Mouse (Mus musculus) midbrain, embryonic 14.5 days (tissue): ENCODE measurements at regions not wholly inside any gene's neighbourhood (a gene's known extent, or its start where the extent isn't known, plus 50 kb on each side); places are given as distances from the start of the nearest gene placed in this dataset.
"Not testable (repeated sequence)": the region's sequence is repeated elsewhere in the genome, so short reads cannot be mapped to it uniquely, and the experiment has no call there.

Experiments
- ATAC-seq: fragments of 200-750 bp; cut with Nextera tagmentation; 2 replicates; pipeline ENCODE4 v1.8.0; 2017; ENCODE audit warnings: moderate number of reproducible peaks, moderate library complexity; ENCODE audit not compliant: low FRiP score, low TSS enrichment
- DNase-seq: peaks from one replicate; pipeline ENCODE4 v3.0.0-alpha.2; 2015
- H3K27ac ChIP-seq: fragments of 300-500 bp; sonication (generic); replicated peaks from 2 replicates; pipeline ENCODE4 v1.5.1; 2014; ENCODE audit warnings: mild to moderate bottlenecking, low read depth, low read length, moderate library complexity
- H3K27me3 ChIP-seq: fragments of 300-500 bp; sonication (generic); 2 replicates; pipeline ENCODE4 v1.6.1; 2014; ENCODE audit warnings: low read length, control low read depth, mixed read lengths; ENCODE audit not compliant: control insufficient read depth, insufficient read depth
- H3K36me3 ChIP-seq: fragments of 300-500 bp; sonication (generic); 2 replicates; pipeline ENCODE4 v1.6.1; 2014; ENCODE audit warnings: low read length, control low read depth; ENCODE audit not compliant: control insufficient read depth, insufficient read depth
- H3K4me1 ChIP-seq: fragments of 300-500 bp; sonication (generic); 2 replicates; pipeline ENCODE4 v1.6.1; 2014; ENCODE audit warnings: mild to moderate bottlenecking, antibody characterized with exemption, low read length, control low read depth; ENCODE audit not compliant: control insufficient read depth, insufficient read depth
- H3K4me2 ChIP-seq: fragments of 300-500 bp; sonication (generic); 2 replicates; pipeline ENCODE4 v1.6.1; 2014; ENCODE audit warnings: mild to moderate bottlenecking, low read length, moderate library complexity
- H3K4me3 ChIP-seq: fragments of 300-500 bp; sonication (generic); replicated peaks from 2 replicates; pipeline ENCODE4 v1.5.1; 2014; ENCODE audit warnings: low read depth, low read length
- H3K9ac ChIP-seq: fragments of 300-500 bp; sonication (generic); replicated peaks from 2 replicates; pipeline ENCODE4 v1.6.1; 2014; ENCODE audit warnings: mild to moderate bottlenecking, low read length, moderate library complexity
- H3K9me3 ChIP-seq: fragments of 300-500 bp; sonication (generic); 2 replicates; pipeline ENCODE4 v1.6.1; 2016; ENCODE audit warnings: low read length, control low read depth, mixed read lengths; ENCODE audit not compliant: control insufficient read depth
- WGBS: fragments of 180-500 bp; shearing (Covaris S2); extraction: QIAGEN DNeasy Blood & Tissue Kit; methylation state at CpG from one replicate; pipeline ENCODE4 v1.1.7; 2014; 5-methylcytosine and 5-hydroxymethylcytosine counted together

GRCm38 (mm10) chr13:19234700-19235374 lies 160.8 kb downstream of the Stard3nl start:
- Histone ChIP-seq H3K4me2 (no peak overlapping the region), H3K9ac (no peak overlapping the region), H3K27ac (no peak overlapping the region), H3K4me3 (no peak overlapping the region), H3K4me1 (no peaks in the 10 kb centered on the region), H3K9me3 (no peaks in the 10 kb centered on the region), H3K27me3 (no peaks in the 10 kb centered on the region), H3K36me3 (no peaks in the 10 kb centered on the region)
- no peak for ATAC-seq
- 66% methylated on average over 5 of the region's 5 CpGs for WGBS
- DNase-seq: no peak

- WGBS: 91% methylated on average over 1 of the region's 1 CpGs
- DNase-seq: not testable (repeated sequence)
These were observed 175.6 kb downstream of the Stard3nl start for GRCm38 (mm10) chr13:19220004-19220403.

GRCm38 (mm10) chr13:19219383-19219991 lies 176.1 kb downstream of the Stard3nl start:
- not testable (repeated sequence) for H3K4me1 ChIP-seq, H3K36me3 ChIP-seq, H3K27ac ChIP-seq, H3K27me3 ChIP-seq, H3K9ac ChIP-seq, DNase-seq, H3K4me3 ChIP-seq, H3K4me2 ChIP-seq, ATAC-seq, H3K9me3 ChIP-seq
- 87% methylated on average over 3 of the region's 3 CpGs for WGBS

More at GRCm38 (mm10) chr13:19220004-19220403, 175.6 kb downstream of the Stard3nl start:
- H3K9ac ChIP-seq, ATAC-seq, H3K4me3 ChIP-seq, H3K27me3 ChIP-seq, H3K36me3 ChIP-seq, H3K27ac ChIP-seq, H3K4me1 ChIP-seq, H3K9me3 ChIP-seq, H3K4me2 ChIP-seq: not testable (repeated sequence)

GRCm38 (mm10) chr13:19204669-19205068 lies 190.9 kb downstream of the Stard3nl start:
- Histone ChIP-seq H3K4me3 (no peak overlapping the region), H3K4me2 (no peak overlapping the region), H3K4me1 (no peaks in the 10 kb centered on the region), H3K9ac (no peak overlapping the region), H3K27me3 (no peaks in the 10 kb centered on the region), H3K9me3 (no peaks in the 10 kb centered on the region), H3K27ac (no peak overlapping the region), H3K36me3 (no peaks in the 10 kb centered on the region)
- DNase-seq: no peak
- 94% methylated on average over 1 of the region's 1 CpGs for WGBS
- ATAC-seq: no peak

- H3K27ac ChIP-seq, DNase-seq, H3K9ac ChIP-seq, H3K4me1 ChIP-seq, H3K36me3 ChIP-seq, ATAC-seq, H3K9me3 ChIP-seq, H3K27me3 ChIP-seq, H3K4me3 ChIP-seq, H3K4me2 ChIP-seq: not testable (repeated sequence)
- WGBS: 80% methylated on average over 7 of the region's 7 CpGs
These were observed 193.3 kb downstream of the Stard3nl start for GRCm38 (mm10) chr13:19202320-19202719.
